Mouse (Mus musculus): ENCODE results near the gene Abcg1. TPM values are rescaled to one million over a fixed set of nuclear protein-coding genes. Genes with fewer than 3 reads are reported as not detected.

Gene Abcg1
- polyA plus RNA-seq (2012; rRNA removed; ENCODE audit: low replicate concordance) = 11.7 and 15.1 TPM in 2 replicates

GRCm38 (mm10) chr17:31057151-31057890 lies at the start of gene Abcg1:
Gene Abcg1, plus strand, starts transcription at chr17:31057675.

GRCm38 (mm10) chr17:31129452-31129851 lies 72.0 kb downstream of the Abcg1 start, which contains the start of gene Tff3:
Gene Tff3, minus strand, starts transcription at chr17:31129646.

GRCm38 (mm10) chr17:31144040-31145037 lies 86.9 kb downstream of the Abcg1 start, which contains the start of gene Tff2:
Gene Tff2, minus strand, starts transcription at chr17:31144282.

GRCm38 (mm10) chr17:31165127-31165526 lies 107.7 kb downstream of the Abcg1 start, which contains the start of gene Tff1:
Gene Tff1, minus strand, starts transcription at chr17:31165277.

Other genes with a start within 250 kb of the Abcg1 start
- 0.03 and 0.30 TPM in 2 replicates for gene Glp1r, start 155.9 kb upstream of the Abcg1 start, polyA plus RNA-seq (2012; rRNA removed; ENCODE audit: low replicate concordance)
- gene Umodl1, start 103.0 kb upstream of the Abcg1 start, polyA plus RNA-seq (2012; rRNA removed; ENCODE audit: low replicate concordance) = not detected in 2 replicates
- gene Tff3, start 72.0 kb downstream of the Abcg1 start, polyA plus RNA-seq (2012; rRNA removed; ENCODE audit: low replicate concordance) = 1.1 and 1.4 TPM in 2 replicates
- 0.26 TPM in 1 of 2 replicates, not detected in the other for gene Tff2, start 86.6 kb downstream of the Abcg1 start, polyA plus RNA-seq (2012; rRNA removed; ENCODE audit: low replicate concordance)
- gene Tff1, start 107.6 kb downstream of the Abcg1 start, polyA plus RNA-seq (2012; rRNA removed; ENCODE audit: low replicate concordance) = not detected in 2 replicates
- not detected in 2 replicates for gene Tmprss3, start 141.3 kb downstream of the Abcg1 start, polyA plus RNA-seq (2012; rRNA removed; ENCODE audit: low replicate concordance)
- gene Ubash3a, start 150.2 kb downstream of the Abcg1 start, polyA plus RNA-seq (2012; rRNA removed; ENCODE audit: low replicate concordance) = 0.80 and 1.0 TPM in 2 replicates
- gene Rsph1, start 219.7 kb downstream of the Abcg1 start, polyA plus RNA-seq (2012; rRNA removed; ENCODE audit: low replicate concordance) = 0.23 and 0.72 TPM in 2 replicates
- gene Slc37a1, start 229.1 kb downstream of the Abcg1 start, polyA plus RNA-seq (2012; rRNA removed; ENCODE audit: low replicate concordance) = 3.2 and 7.0 TPM in 2 replicates

Data from subcutaneous adipose tissue, adult 2 months (tissue).